In the genomic region with DNA sequence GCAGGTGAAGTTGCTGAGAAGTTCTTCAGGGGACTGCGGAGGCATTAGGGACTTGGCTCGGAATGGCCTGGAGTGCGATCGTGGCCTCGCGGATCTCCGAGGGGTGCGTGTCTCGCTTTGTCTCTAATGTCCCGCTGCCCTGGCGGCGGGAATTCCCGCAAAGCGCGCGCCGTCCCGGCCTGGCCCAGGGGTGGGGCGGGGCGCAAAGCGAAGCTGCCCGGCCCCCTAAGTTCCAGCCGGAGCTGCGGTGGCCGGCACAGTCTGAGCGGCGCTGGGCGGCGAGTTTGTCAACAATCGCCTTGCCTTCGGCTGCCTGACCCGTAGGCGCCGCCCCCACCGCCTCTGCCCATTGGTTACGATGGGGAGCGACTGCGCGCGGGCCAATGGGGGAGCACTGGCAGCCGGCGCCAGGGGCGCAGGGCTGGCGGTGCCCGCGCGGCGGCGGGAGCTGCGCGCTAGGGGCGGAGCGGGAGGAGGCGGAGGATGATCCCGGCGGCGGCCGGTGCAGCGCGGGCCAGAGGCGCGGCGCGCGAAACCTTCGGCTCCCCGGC, we compare ENCODE assay signal across 8 mouse cellular contexts. TPM values are rescaled to one million over a fixed set of nuclear protein-coding genes. Genes with fewer than 3 reads are reported as not detected.
DNase-seq lines count a peak whose midpoint lies in the region; ATAC-seq and TF ChIP-seq lines count a peak whose summit lies in the region.

No protein-coding gene starts in this region.

- TF ChIP-seq CTCF in C2C12 (IDR thresholded peaks at IDR 0.05; ENCODE audit: control insufficient read depth, insufficient read depth, insufficient read length), result no peak
- no peak for TF ChIP-seq CTCF in brain, embryonic 14.5 days (IDR thresholded peaks at IDR 0.05; ENCODE audit: borderline replicate concordance, extremely low read depth, insufficient read depth, insufficient read length)

- peak overlapping the region; percentile 99 for H3K4me2 ChIP-seq in heart, embryonic 11.5 days
- H3K4me2 ChIP-seq in kidney, embryonic 16.5 days (replicated peaks; ENCODE audit: low read depth, low read length), result peak overlapping the region; percentile 95

- WGBS in heart, embryonic 11.5 days (ENCODE audit: insufficient replicate concordance), result under 1% methylated on average over 67 of the region's 67 CpGs
- under 1% methylated on average over 59 of the region's 67 CpGs for WGBS in kidney, embryonic 16.5 days

- peaks cover 13% of the 10 kb centered on the region for H3K79me2 ChIP-seq in C2C12 (ENCODE audit: control insufficient read depth, insufficient read depth)

- H3K36me3 ChIP-seq in C2C12 (ENCODE audit: control insufficient read depth, insufficient read depth), result peaks cover 22% of the 10 kb centered on the region
- peaks cover 7% of the 10 kb centered on the region; the same call in 1 of the 2 replicates for H3K36me3 ChIP-seq in heart, embryonic 11.5 days (ENCODE audit: control insufficient read depth, insufficient read depth, low read length)
- H3K36me3 ChIP-seq in kidney, embryonic 16.5 days (ENCODE audit: insufficient read depth, low read length), result peaks cover 18% of the 10 kb centered on the region

- H3K27ac ChIP-seq in heart, embryonic 11.5 days (ENCODE audit: low read depth, low read length), result peak overlapping the region; percentile 85
- peak overlapping the region; percentile 95 for H3K27ac ChIP-seq in kidney, embryonic 16.5 days (ENCODE audit: low read length)

- peak; percentile 96 for TF ChIP-seq POLR2A in brain, embryonic 14.5 days (IDR thresholded peaks at IDR 0.05; ENCODE audit: borderline replicate concordance, extremely low read depth, insufficient read depth, insufficient read length, poor library complexity, severe bottlenecking)

- H3K4me3 ChIP-seq in C2C12 (ENCODE audit: insufficient read depth, poor library complexity, severe bottlenecking), result peak overlapping the region; percentile 64
- H3K4me3 ChIP-seq in heart, embryonic 11.5 days (ENCODE audit: low read depth, low read length), result peak overlapping the region; percentile 57
- H3K4me3 ChIP-seq in kidney, embryonic 16.5 days (ENCODE audit: low read length), result peak overlapping the region; percentile 79

- peak; percentile 97 for DNase-seq in brain, embryonic 14.5 days (ENCODE audit: low read depth)
- DNase-seq in liver, result peak; percentile 97
- peak; percentile 84 to 91 for DNase-seq in monocyte, adult 2 months (ENCODE audit: low read depth in 1 of 2, low spot score in 2 of 2)
- peak; percentile 95 to 96 for DNase-seq in spleen, postnatal 4 days (ENCODE audit: low spot score in 2 of 2)

- peak overlapping the region; percentile 78 for H3K9ac ChIP-seq in heart, embryonic 11.5 days (ENCODE audit: low read depth, low read length)
- peak overlapping the region; percentile 88 for H3K9ac ChIP-seq in kidney, embryonic 16.5 days (replicated peaks; ENCODE audit: low read length)

- no peaks in the 10 kb centered on the region for H3K27me3 ChIP-seq in C2C12 (ENCODE audit: control insufficient read depth, insufficient read depth, insufficient read length)
- peaks cover 19% of the 10 kb centered on the region for H3K27me3 ChIP-seq in heart, embryonic 11.5 days (ENCODE audit: control insufficient read depth, insufficient read depth, low read length)
- peaks cover 18% of the 10 kb centered on the region for H3K27me3 ChIP-seq in kidney, embryonic 16.5 days (ENCODE audit: insufficient read depth, low read length)

- peaks cover 18% of the 10 kb centered on the region for H3K4me1 ChIP-seq in heart, embryonic 11.5 days (ENCODE audit: control insufficient read depth, insufficient read depth, low read length)
- peaks cover 48% of the 10 kb centered on the region for H3K4me1 ChIP-seq in kidney, embryonic 16.5 days (ENCODE audit: insufficient read depth, low read length)

- peak overlapping the region; percentile 83 for H3ac ChIP-seq in C2C12 (ENCODE audit: control insufficient read depth, insufficient read length, low read depth)

- peak; percentile 89 for ATAC-seq in erythroblast, adult 5-6 weeks (replicated peaks; ENCODE audit: low FRiP score, poor library complexity, severe bottlenecking)
- ATAC-seq in heart, embryonic 11.5 days (replicated peaks; ENCODE audit: insufficient number of reproducible peaks, low FRiP score, low TSS enrichment), result peak; percentile 88
- peak; percentile 89 for ATAC-seq in kidney, embryonic 16.5 days (ENCODE audit: low FRiP score, low TSS enrichment)

- H3K79me3 ChIP-seq in C2C12 (ENCODE audit: low read depth), result no peaks in the 10 kb centered on the region

- no peaks in the 10 kb centered on the region for H3K9me3 ChIP-seq in heart, embryonic 11.5 days (replicated peaks; ENCODE audit: control insufficient read depth, low read length)
- no peaks in the 10 kb centered on the region for H3K9me3 ChIP-seq in kidney, embryonic 16.5 days (ENCODE audit: low read length)

TF ChIP-seq in C2C12, 6 proteins besides CTCF, POLR2A, EP300 and RAD21:
- TF ChIP-seq CEBPB (IDR thresholded peaks at IDR 0.05; ENCODE audit: low read depth) (no peak), MYOG (IDR thresholded peaks at IDR 0.05; ENCODE audit: control insufficient read depth, extremely low read depth, insufficient read length) (no peak), MYOD1 (IDR thresholded peaks at IDR 0.05; ENCODE audit: control insufficient read depth, insufficient read length, low read depth) (no peak), USF1 (IDR thresholded peaks at IDR 0.05; ENCODE audit: low read depth) (no peak), MAX (IDR thresholded peaks at IDR 0.05) (peak; percentile 48), FOSL1 (IDR thresholded peaks at IDR 0.05; ENCODE audit: insufficient read depth, low read length, poor library complexity, severe bottlenecking) (no peak)

RNA-seq across cellular contexts. Expression of a gene that starts 1.4 kb away (rescaled TPM):
- polyA plus RNA-seq in C2C12 (2012; fragmentation: generic; extraction: Trizol), result 4.0 TPM
- polyA plus RNA-seq in brain, embryonic 14.5 days (2012; rRNA removed), result 13.8 and 17.0 TPM in 2 replicates
- 3.8 and 4.0 TPM in 2 replicates for total RNA-seq in erythroblast, adult 5-6 weeks (2015; ENCODE audit: low replicate concordance)
- 8.1 and 14.8 TPM in 2 replicates for total RNA-seq in erythroblast, adult 5-6 weeks (2017; ENCODE audit: low replicate concordance)
- polyA plus RNA-seq in heart, embryonic 11.5 days (2014; fragmentation: Nextera tagmentation; extraction: Ambion mirVana), result 11.3 and 15.2 TPM in 2 replicates
- polyA plus RNA-seq in kidney, embryonic 16.5 days (2015; fragmentation: Nextera tagmentation; extraction: Ambion mirVana), result 25.6 and 28.2 TPM in 2 replicates

Comparison
In these comparisons a context has a peak if more than half of its experiments do, and no peak if none do; other contexts are left out.
1. Peak in every context shown above with its lines: DNase-seq, ATAC-seq, H3K4me3 ChIP-seq and H3K27ac ChIP-seq.